Comparison of ENCODE assay signal across 8 mouse cellular contexts in genomic region chr4:134734038-134734628, GRCm38 (mm10). TPM values are rescaled to one million over a fixed set of nuclear protein-coding genes. Genes with fewer than 3 reads are reported as not detected.
DNase-seq lines count a peak whose midpoint lies in the region; ATAC-seq and TF ChIP-seq lines count a peak whose summit lies in the region.

No protein-coding gene starts in this region.

- H3K27me3 ChIP-seq in embryonic facial prominence, embryonic 12.5 days, result no peaks in the 10 kb centered on the region
- H3K27me3 ChIP-seq in heart, postnatal 0 days (ENCODE audit: control insufficient read depth, insufficient read depth, low read length), result no peaks in the 10 kb centered on the region

- TF ChIP-seq EP300 in heart, postnatal 0 days (IDR thresholded peaks at IDR 0.05; ENCODE audit: low read depth), result no peak

- peaks cover 59% of the 10 kb centered on the region for H3K4me1 ChIP-seq in embryonic facial prominence, embryonic 12.5 days
- peaks cover 14% of the 10 kb centered on the region; the same call in 1 of the 2 replicates for H3K4me1 ChIP-seq in heart, postnatal 0 days (ENCODE audit: control insufficient read depth, insufficient read depth)

- H3K27ac ChIP-seq in embryonic facial prominence, embryonic 12.5 days, result peak overlapping the region; percentile 77
- H3K27ac ChIP-seq in heart, postnatal 0 days (ENCODE audit: low read depth), result peak overlapping the region; percentile 77

- H3K4me2 ChIP-seq in embryonic facial prominence, embryonic 12.5 days (replicated peaks), result 0 out of 2 replicates have a peak overlapping the region, but pooled peaks have one; percentile 9
- peak overlapping the region; percentile 27; the same call in 1 of the 2 replicates for H3K4me2 ChIP-seq in heart, postnatal 0 days (ENCODE audit: low read depth, low read length)

- H3K9ac ChIP-seq in embryonic facial prominence, embryonic 12.5 days, result no peak overlapping the region
- H3K9ac ChIP-seq in heart, postnatal 0 days (replicated peaks; ENCODE audit: low read depth, low read length), result no peak overlapping the region

- DNase-seq in spleen, adult 12 weeks (ENCODE audit: low spot score), result peak; percentile 35
- DNase-seq in spleen, postnatal 36 days (ENCODE audit: low spot score in 2 of 2), result no peak
- DNase-seq in heart, postnatal 0 days (ENCODE audit: low spot score), result peak; percentile 81
- peak; percentile 77 to 85 for DNase-seq in kidney, postnatal 4 days
- peak; percentile 72 for DNase-seq in mesoderm, embryonic 11.5 days (ENCODE audit: low read depth, low spot score)
- DNase-seq in urinary bladder, postnatal 36 days (ENCODE audit: low spot score in 2 of 2), result peak; percentile 82 to 90
- no peak for DNase-seq in layer of hippocampus, adult 9-11 months

- no peak for TF ChIP-seq CTCF in heart, postnatal 0 days (IDR thresholded peaks at IDR 0.05; ENCODE audit: low read depth)

- no peaks in the 10 kb centered on the region for H3K9me3 ChIP-seq in embryonic facial prominence, embryonic 12.5 days
- H3K9me3 ChIP-seq in heart, postnatal 0 days (replicated peaks; ENCODE audit: control insufficient read depth, low read length), result no peaks in the 10 kb centered on the region

- no peaks in the 10 kb centered on the region for H3K36me3 ChIP-seq in embryonic facial prominence, embryonic 12.5 days
- no peaks in the 10 kb centered on the region for H3K36me3 ChIP-seq in heart, postnatal 0 days (replicated peaks; ENCODE audit: control insufficient read depth, insufficient read depth, low read length)

- H3K4me3 ChIP-seq in embryonic facial prominence, embryonic 12.5 days, result no peak overlapping the region
- H3K4me3 ChIP-seq in heart, postnatal 0 days (ENCODE audit: low read depth, low read length), result no peak overlapping the region

- peak; percentile 76 for ATAC-seq in embryonic facial prominence, embryonic 12.5 days (ENCODE audit: insufficient number of reproducible peaks, insufficient read depth, low FRiP score, low TSS enrichment)
- peak; percentile 79 for ATAC-seq in heart, postnatal 0 days (ENCODE audit: insufficient read depth, low read depth)

- WGBS in embryonic facial prominence, embryonic 12.5 days, result 9% methylated on average over 13 of the region's 13 CpGs
- WGBS in heart, postnatal 0 days, result 7% methylated on average over 12 of the region's 13 CpGs

RNA-seq across cellular contexts. Expression of gene Man1c1, which starts 30.0 kb away (rescaled TPM):
- 3.9 and 4.5 TPM in 2 replicates for polyA plus RNA-seq in embryonic facial prominence, embryonic 12.5 days (2016; fragmentation: Nextera tagmentation; extraction: Ambion mirVana)
- 14.8 and 21.2 TPM in 2 replicates for total RNA-seq in heart, postnatal 0 days (2014; rRNA removed; ENCODE audit: low replicate concordance)
- 3.8 TPM in 2 replicates for polyA plus RNA-seq in heart, postnatal 0 days (2015; fragmentation: Nextera tagmentation; extraction: Ambion mirVana)

RNA-seq across cellular contexts. Expression of gene Ldlrap1, which starts 33.7 kb away (rescaled TPM):
- polyA plus RNA-seq in embryonic facial prominence, embryonic 12.5 days (2016; fragmentation: Nextera tagmentation; extraction: Ambion mirVana), result 21.8 and 23.2 TPM in 2 replicates
- 9.4 and 31.8 TPM in 2 replicates for total RNA-seq in heart, postnatal 0 days (2014; rRNA removed; ENCODE audit: low replicate concordance)
- 11.6 and 12.3 TPM in 2 replicates for polyA plus RNA-seq in heart, postnatal 0 days (2015; fragmentation: Nextera tagmentation; extraction: Ambion mirVana)

Comparison
In these comparisons a context has a peak if more than half of its experiments do, and no peak if none do; other contexts are left out.
1. DNase-seq: peak in spleen, adult 12 weeks (single experiment), heart, postnatal 0 days (single experiment), kidney, postnatal 4 days (2 of 2), mesoderm, embryonic 11.5 days (single experiment) and urinary bladder, postnatal 36 days (2 of 2); none in spleen, postnatal 36 days (0 of 2) and layer of hippocampus, adult 9-11 months (single experiment).